Mouse (Mus musculus): ENCODE measurements around the gene Plce1. TPM values are rescaled to one million over a fixed set of nuclear protein-coding genes. Genes with fewer than 3 reads are reported as not detected.
A peak's percentile ranks its signal among the peaks of the same experiment; 100 is the strongest.

The Plce1 gene
- polyA plus RNA-seq, 1 experiment from 2014 or later = 3.4 TPM

GRCm38 (mm10) chr19:38693769-38694168, 212.9 kb downstream of the Plce1 start:
- WGBS = 87% methylated on average over 4 of the region's 4 CpGs
- Histone ChIP-seq H3K27ac (replicated peaks; ENCODE audit: low read depth, low read length) (no peak overlapping the region), H3K4me2 (ENCODE audit: low read depth, low read length) (no peak overlapping the region), H3K4me1 (ENCODE audit: control insufficient read depth, insufficient read depth, low read length) (no peaks in the 10 kb centered on the region), H3K9me3 (replicated peaks; ENCODE audit: control insufficient read depth, low read length) (no peaks in the 10 kb centered on the region), H3K27me3 (ENCODE audit: control insufficient read depth, insufficient read depth, low read length) (no peaks in the 10 kb centered on the region), H3K9ac (replicated peaks; ENCODE audit: low read length) (no peak overlapping the region), H3K4me3 (ENCODE audit: low read depth, low read length) (no peak overlapping the region), H3K36me3 (replicated peaks; ENCODE audit: control insufficient read depth, insufficient read depth, low read depth, low read length) (no peaks in the 10 kb centered on the region)
- ATAC-seq (replicated peaks; ENCODE audit: insufficient number of reproducible peaks, low FRiP score, low TSS enrichment, low read depth) (no peak), DNase-seq (ENCODE audit: low spot score) (no peak)

DNA sequence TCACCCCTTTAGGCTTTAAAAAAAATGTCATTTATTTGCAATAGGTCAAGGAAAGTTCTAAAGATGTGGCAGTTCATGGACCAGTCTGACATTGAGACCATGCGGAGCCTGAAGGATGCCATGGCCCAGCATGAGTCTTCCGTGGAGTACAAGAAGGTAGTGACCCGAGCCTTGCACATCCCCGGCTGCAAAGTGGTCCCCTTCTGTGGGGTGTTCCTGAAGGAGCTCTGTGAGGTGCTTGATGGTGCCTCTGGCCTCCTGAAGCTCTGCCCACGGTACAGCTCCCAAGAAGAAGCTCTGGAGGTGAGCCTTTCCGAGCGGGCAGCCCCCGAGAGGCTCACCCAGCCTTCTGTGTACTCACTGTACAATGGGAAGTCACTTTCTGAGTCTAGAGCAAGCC, 220.9 kb downstream of the Plce1 start:
- no peaks in the 10 kb centered on the region for H3K36me3 ChIP-seq (replicated peaks; ENCODE audit: control insufficient read depth, insufficient read depth, low read depth, low read length)
- no peak overlapping the region for H3K9ac ChIP-seq (replicated peaks; ENCODE audit: low read length)
- DNase-seq (ENCODE audit: low spot score) (no peak), ATAC-seq (replicated peaks; ENCODE audit: insufficient number of reproducible peaks, low FRiP score, low TSS enrichment, low read depth) (no peak)
- no peaks in the 10 kb centered on the region for H3K4me1 ChIP-seq (ENCODE audit: control insufficient read depth, insufficient read depth, low read length)
- H3K27me3 ChIP-seq (ENCODE audit: control insufficient read depth, insufficient read depth, low read length) = no peaks in the 10 kb centered on the region
- no peak overlapping the region for H3K4me3 ChIP-seq (ENCODE audit: low read depth, low read length)
- WGBS = 94% methylated on average over 8 of the region's 8 CpGs
- H3K27ac ChIP-seq (replicated peaks; ENCODE audit: low read depth, low read length) = no peak overlapping the region
- H3K9me3 ChIP-seq (replicated peaks; ENCODE audit: control insufficient read depth, low read length) = no peaks in the 10 kb centered on the region
- no peak overlapping the region for H3K4me2 ChIP-seq (ENCODE audit: low read depth, low read length)

GRCm38 (mm10) chr19:38704742-38705141, 223.8 kb downstream of the Plce1 start:
- DNase-seq (ENCODE audit: low spot score) (no peak), ATAC-seq (replicated peaks; ENCODE audit: insufficient number of reproducible peaks, low FRiP score, low TSS enrichment, low read depth) (no peak)
- Histone ChIP-seq H3K4me2 (ENCODE audit: low read depth, low read length) (no peak overlapping the region), H3K9ac (replicated peaks; ENCODE audit: low read length) (no peak overlapping the region), H3K4me3 (ENCODE audit: low read depth, low read length) (no peak overlapping the region), H3K9me3 (replicated peaks; ENCODE audit: control insufficient read depth, low read length) (no peaks in the 10 kb centered on the region), H3K36me3 (replicated peaks; ENCODE audit: control insufficient read depth, insufficient read depth, low read depth, low read length) (no peaks in the 10 kb centered on the region), H3K4me1 (ENCODE audit: control insufficient read depth, insufficient read depth, low read length) (no peaks in the 10 kb centered on the region), H3K27ac (replicated peaks; ENCODE audit: low read depth, low read length) (no peak overlapping the region), H3K27me3 (ENCODE audit: control insufficient read depth, insufficient read depth, low read length) (no peaks in the 10 kb centered on the region)
- 78% methylated on average over 3 of the region's 3 CpGs for WGBS

DNA sequence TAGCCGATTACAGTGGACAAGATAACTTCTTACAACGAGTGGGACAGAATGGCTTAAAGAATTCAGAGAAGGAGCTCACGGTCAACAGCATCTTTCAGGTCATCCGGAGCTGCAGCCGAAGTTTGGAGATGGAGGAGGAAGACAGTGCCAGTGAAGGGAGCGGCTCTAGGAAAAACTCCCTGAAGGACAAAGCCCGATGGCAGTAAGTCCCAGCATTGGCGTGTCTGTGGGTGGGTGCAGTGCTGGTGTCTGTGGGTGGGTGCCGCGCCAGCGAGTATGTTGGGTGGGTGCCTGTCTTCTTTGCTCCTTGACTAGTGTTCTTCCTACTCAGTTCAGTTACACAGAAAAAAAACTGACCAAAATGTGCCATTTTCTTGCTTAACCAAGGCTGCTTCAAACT, 224.3 kb downstream of the Plce1 start:
- Histone ChIP-seq H3K4me3 (ENCODE audit: low read depth, low read length) (no peak overlapping the region), H3K4me1 (ENCODE audit: control insufficient read depth, insufficient read depth, low read length) (no peaks in the 10 kb centered on the region), H3K9ac (replicated peaks; ENCODE audit: low read length) (no peak overlapping the region), H3K4me2 (ENCODE audit: low read depth, low read length) (no peak overlapping the region), H3K36me3 (replicated peaks; ENCODE audit: control insufficient read depth, insufficient read depth, low read depth, low read length) (no peaks in the 10 kb centered on the region), H3K9me3 (replicated peaks; ENCODE audit: control insufficient read depth, low read length) (no peaks in the 10 kb centered on the region), H3K27me3 (ENCODE audit: control insufficient read depth, insufficient read depth, low read length) (no peaks in the 10 kb centered on the region), H3K27ac (replicated peaks; ENCODE audit: low read depth, low read length) (no peak overlapping the region)
- ATAC-seq (replicated peaks; ENCODE audit: insufficient number of reproducible peaks, low FRiP score, low TSS enrichment, low read depth) (no peak), DNase-seq (ENCODE audit: low spot score) (no peak)
- 92% methylated on average over 11 of the region's 11 CpGs for WGBS

GRCm38 (mm10) chr19:38706449-38706848, 225.5 kb downstream of the Plce1 start:
- no peak overlapping the region for H3K9ac ChIP-seq (replicated peaks; ENCODE audit: low read length)
- no peak overlapping the region for H3K4me3 ChIP-seq (ENCODE audit: low read depth, low read length)
- 0 out of 2 replicates have a peak, but pooled peaks have one; percentile 18 for ATAC-seq (replicated peaks; ENCODE audit: insufficient number of reproducible peaks, low FRiP score, low TSS enrichment, low read depth)
- H3K4me2 ChIP-seq (ENCODE audit: low read depth, low read length) = no peak overlapping the region
- no peaks in the 10 kb centered on the region for H3K27me3 ChIP-seq (ENCODE audit: control insufficient read depth, insufficient read depth, low read length)
- no peaks in the 10 kb centered on the region for H3K4me1 ChIP-seq (ENCODE audit: control insufficient read depth, insufficient read depth, low read length)
- H3K27ac ChIP-seq (replicated peaks; ENCODE audit: low read depth, low read length) = no peak overlapping the region
- DNase-seq (ENCODE audit: low spot score) = no peak
- 88% methylated on average over 6 of the region's 6 CpGs for WGBS
- H3K36me3 ChIP-seq (replicated peaks; ENCODE audit: control insufficient read depth, insufficient read depth, low read depth, low read length) = no peaks in the 10 kb centered on the region
- no peaks in the 10 kb centered on the region for H3K9me3 ChIP-seq (replicated peaks; ENCODE audit: control insufficient read depth, low read length)

DNA sequence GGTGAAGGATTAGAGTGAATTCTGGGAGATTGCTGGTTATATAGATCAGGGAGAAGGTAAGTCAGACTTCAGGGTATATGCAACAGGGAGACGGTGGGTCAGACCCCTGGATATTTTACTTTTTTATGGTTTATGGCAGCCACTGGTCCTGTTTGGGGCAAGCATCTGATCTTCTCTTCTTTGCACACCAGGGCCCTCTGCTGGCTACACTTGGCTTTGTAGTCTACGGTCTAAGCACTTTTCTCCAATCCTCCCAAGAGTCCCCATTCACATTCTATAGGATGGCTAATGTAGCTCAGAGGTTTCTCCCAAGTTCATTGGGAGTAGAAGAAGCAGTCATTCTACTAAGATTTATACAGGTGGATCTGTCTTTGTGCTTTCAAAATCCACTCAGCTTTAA, 228.5 kb downstream of the Plce1 start:
- DNase-seq (ENCODE audit: low spot score) (peak; percentile 38), ATAC-seq (replicated peaks; ENCODE audit: insufficient number of reproducible peaks, low FRiP score, low TSS enrichment, low read depth) (no peak)
- Histone ChIP-seq H3K4me3 (ENCODE audit: low read depth, low read length) (no peak overlapping the region), H3K36me3 (replicated peaks; ENCODE audit: control insufficient read depth, insufficient read depth, low read depth, low read length) (no peaks in the 10 kb centered on the region), H3K9ac (replicated peaks; ENCODE audit: low read length) (no peak overlapping the region), H3K4me1 (ENCODE audit: control insufficient read depth, insufficient read depth, low read length) (no peaks in the 10 kb centered on the region), H3K9me3 (replicated peaks; ENCODE audit: control insufficient read depth, low read length) (no peaks in the 10 kb centered on the region), H3K4me2 (ENCODE audit: low read depth, low read length) (no peak overlapping the region), H3K27me3 (ENCODE audit: control insufficient read depth, insufficient read depth, low read length) (no peaks in the 10 kb centered on the region), H3K27ac (replicated peaks; ENCODE audit: low read depth, low read length) (no peak overlapping the region)
- WGBS = 81% methylated on average over 2 of the region's 2 CpGs

DNA sequence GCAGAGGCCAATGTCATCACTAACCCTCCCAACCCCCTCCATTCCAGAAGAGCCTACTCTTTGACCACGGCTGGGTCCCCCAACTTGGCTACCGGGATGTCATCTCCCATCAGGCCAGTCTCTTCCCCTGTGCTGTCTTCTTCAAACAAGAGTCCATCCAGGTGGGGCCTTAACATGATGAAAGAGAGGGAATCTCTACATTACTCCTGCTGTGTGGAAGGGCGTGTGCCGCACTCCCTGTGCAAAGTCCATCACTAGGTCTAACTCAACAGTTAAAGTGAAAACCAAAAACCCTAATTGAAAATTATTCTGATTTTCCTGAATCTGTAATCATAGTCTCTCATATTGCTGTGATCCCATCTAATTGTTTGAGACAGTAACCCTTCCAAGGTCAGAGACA, 240.9 kb downstream of the Plce1 start:
- Histone ChIP-seq H3K27me3 (ENCODE audit: control insufficient read depth, insufficient read depth, low read length) (no peaks in the 10 kb centered on the region), H3K27ac (replicated peaks; ENCODE audit: low read depth, low read length) (no peak overlapping the region), H3K4me2 (ENCODE audit: low read depth, low read length) (no peak overlapping the region), H3K36me3 (replicated peaks; ENCODE audit: control insufficient read depth, insufficient read depth, low read depth, low read length) (no peaks in the 10 kb centered on the region), H3K4me3 (ENCODE audit: low read depth, low read length) (no peak overlapping the region), H3K9ac (replicated peaks; ENCODE audit: low read length) (no peak overlapping the region), H3K9me3 (replicated peaks; ENCODE audit: control insufficient read depth, low read length) (no peaks in the 10 kb centered on the region), H3K4me1 (ENCODE audit: control insufficient read depth, insufficient read depth, low read length) (no peaks in the 10 kb centered on the region)
- 87% methylated on average over 4 of the region's 4 CpGs for WGBS
- no peak for ATAC-seq (replicated peaks; ENCODE audit: insufficient number of reproducible peaks, low FRiP score, low TSS enrichment, low read depth)
- no peak for DNase-seq (ENCODE audit: low spot score)

DNA sequence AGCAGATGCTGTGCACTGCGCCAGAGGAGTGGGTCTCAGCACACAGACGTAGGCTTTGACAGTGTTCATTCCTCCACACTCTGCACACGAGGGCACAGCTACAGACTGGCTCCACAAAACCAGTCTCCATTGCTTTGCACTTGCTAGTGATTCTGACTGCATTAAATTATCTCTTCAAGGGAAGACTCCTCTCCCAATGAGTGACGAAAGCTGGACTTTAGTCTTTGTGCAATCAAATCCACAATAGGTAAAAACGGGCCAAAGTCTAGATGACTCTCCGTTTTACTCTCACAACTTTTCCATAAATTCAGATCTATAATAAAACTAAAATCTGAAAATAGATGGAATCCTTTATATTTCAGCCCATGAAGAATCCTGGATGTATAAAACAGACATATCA, 242.1 kb downstream of the Plce1 start:
- DNase-seq (ENCODE audit: low spot score) (no peak), ATAC-seq (replicated peaks; ENCODE audit: insufficient number of reproducible peaks, low FRiP score, low TSS enrichment, low read depth) (no peak)
- Histone ChIP-seq H3K9ac (replicated peaks; ENCODE audit: low read length) (no peak overlapping the region), H3K27me3 (ENCODE audit: control insufficient read depth, insufficient read depth, low read length) (no peaks in the 10 kb centered on the region), H3K4me3 (ENCODE audit: low read depth, low read length) (no peak overlapping the region), H3K4me1 (ENCODE audit: control insufficient read depth, insufficient read depth, low read length) (no peaks in the 10 kb centered on the region), H3K36me3 (replicated peaks; ENCODE audit: control insufficient read depth, insufficient read depth, low read depth, low read length) (no peaks in the 10 kb centered on the region), H3K4me2 (ENCODE audit: low read depth, low read length) (no peak overlapping the region), H3K9me3 (replicated peaks; ENCODE audit: control insufficient read depth, low read length) (no peaks in the 10 kb centered on the region), H3K27ac (replicated peaks; ENCODE audit: low read depth, low read length) (no peak overlapping the region)
- 88% methylated on average over 6 of the region's 6 CpGs for WGBS

Measured in embryonic facial prominence, embryonic 11.5 days (tissue).